Mouse (Mus musculus): ENCODE data around the gene Lacc1.
"Not testable (repeated sequence)": the region's sequence is repeated elsewhere in the genome, so short reads cannot be mapped to it uniquely, and the experiment has no call there.

Gene Lacc1

DNA sequence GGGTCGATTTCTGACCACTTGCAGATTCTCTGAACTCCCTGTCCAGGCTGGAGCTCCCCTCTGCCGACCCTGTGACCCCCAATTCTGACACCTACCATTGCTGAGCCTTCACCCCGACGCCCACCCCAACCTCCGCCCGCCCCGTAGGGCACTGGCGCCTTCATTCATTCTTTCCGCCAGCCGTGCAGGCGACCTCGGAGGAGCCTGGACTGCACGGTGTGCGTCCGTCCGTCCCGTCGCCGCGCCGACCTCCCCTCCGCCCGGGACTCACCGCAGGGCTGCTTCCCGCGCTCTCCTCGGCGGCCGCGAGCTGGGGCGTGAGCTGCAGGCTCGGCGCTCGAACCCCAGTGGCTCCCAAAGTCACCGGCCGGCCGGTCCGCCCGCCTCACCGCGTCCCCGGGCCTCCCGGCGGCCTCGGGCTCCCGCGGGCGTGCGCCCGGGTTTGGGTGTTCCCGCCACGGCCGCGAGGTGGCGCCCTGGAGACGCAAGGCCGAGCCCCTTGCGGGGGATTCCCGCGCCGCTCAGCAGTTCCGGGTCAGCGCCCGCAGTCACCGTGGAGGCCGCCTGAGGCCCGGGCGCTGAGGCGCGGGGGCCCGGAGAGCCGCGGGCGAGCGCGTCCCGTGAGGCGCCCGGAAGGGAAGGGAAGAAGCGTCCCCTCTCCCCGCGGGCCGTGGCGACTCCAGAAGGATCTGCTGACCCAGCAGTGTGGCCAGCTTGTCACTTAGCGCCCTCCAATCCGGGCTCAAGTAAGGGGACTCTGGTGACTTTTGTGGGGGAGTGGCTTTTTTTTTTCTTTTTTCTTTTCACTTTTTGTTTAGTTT is at the start of gene Lacc1, which contains the start of gene Ccdc122:
Lacc1 (minus strand) TSS at position 679 of the 821 bp plus-strand sequence.
Ccdc122 (plus strand) TSS at position 547 of the 821 bp plus-strand sequence.
- DNase-seq (ENCODE audit: extremely low read depth, insufficient read length, low spot score), result peak; percentile 87

DNA sequence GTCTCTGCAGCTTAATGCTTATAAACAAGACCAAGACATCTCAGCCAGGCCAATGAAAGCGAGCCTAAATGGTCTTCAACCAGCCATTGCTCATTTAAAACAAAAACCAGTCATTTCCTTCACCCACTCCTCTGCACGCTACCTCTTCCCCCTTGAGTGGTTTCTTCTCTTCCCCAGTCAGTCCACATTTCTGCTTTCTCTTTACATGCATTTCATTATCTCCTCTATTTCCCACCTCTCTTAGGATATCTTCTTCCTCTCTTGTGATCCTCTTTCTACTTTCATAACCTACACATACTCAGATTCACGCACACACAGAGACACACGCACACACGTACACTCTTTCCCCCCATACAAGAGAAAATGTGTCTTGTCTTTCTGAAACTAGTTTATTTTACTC is 44.5 kb upstream of the Lacc1 start:
- DNase-seq (ENCODE audit: extremely low read depth, insufficient read length, low spot score), result no peak

DNA sequence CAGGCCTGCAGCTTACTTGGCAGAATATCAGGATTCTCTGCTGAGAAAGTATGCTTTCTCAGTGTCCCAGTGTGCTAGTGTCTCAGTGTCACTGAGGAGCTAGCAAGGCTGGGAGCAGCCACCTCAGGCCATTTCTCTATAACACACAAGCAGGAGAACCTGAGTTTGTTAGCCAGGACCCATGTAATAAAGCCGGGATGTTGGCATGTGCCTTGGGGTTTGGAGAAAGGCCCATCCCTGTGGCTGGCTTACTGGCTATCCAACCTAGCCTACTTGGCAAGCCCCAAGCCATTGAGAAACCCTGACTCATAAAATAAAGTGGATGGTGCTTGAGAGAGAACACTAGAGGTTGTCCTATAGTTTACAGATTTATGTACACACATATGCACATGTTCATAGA is 32.7 kb upstream of the Lacc1 start:
- DNase-seq (ENCODE audit: extremely low read depth, insufficient read length, low spot score), result no peak

DNA sequence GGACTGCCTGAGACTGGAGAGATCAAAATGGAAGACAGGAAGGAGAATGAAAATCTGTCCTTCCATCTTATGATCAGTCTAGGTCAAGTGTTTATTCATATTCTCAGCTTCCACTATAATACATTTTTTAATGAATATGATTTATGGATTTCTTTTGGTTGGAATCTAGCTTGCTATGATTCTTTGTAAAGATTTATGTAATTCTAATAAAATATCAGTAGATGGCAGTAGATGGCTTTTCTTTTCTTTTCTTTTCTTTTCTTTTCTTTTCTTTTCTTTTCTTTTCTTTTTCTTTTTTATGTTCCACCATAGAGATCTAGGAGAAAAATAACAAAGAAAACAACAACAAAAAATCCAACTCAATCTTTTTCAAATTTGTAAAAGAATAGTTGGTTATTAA is 16.6 kb upstream of the Lacc1 start:
- no peak for DNase-seq (ENCODE audit: extremely low read depth, insufficient read length, low spot score)

DNA sequence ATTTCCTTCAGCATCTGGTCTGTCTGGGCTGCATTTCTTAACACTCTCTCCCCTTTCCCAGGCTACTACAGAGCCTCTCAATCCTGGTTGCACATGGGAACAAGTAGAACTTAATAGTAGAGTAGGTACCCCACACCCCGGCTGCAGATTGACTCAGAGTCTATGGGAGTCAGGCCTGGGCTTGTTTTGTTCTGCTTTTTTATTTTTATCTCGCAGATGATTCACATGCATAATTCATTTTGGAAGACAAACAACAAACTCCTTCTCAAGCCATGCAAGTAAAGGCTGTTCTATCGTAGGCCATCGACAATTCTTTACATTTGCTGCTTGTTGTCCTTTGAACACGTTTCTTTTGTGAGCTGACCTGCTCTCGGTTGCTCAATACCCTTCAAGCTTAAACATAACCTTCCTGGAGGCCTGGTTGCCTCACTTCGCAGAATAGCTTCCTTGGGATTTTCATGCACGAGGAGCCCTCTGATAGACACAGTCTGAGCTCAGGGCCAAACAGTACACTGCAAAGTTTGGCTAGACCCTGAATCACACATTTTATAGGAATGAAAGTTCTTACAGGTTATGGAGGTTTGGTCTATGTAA is 1.2 kb upstream of the Lacc1 start:
- no peak for DNase-seq (ENCODE audit: extremely low read depth, insufficient read length, low spot score)

DNA sequence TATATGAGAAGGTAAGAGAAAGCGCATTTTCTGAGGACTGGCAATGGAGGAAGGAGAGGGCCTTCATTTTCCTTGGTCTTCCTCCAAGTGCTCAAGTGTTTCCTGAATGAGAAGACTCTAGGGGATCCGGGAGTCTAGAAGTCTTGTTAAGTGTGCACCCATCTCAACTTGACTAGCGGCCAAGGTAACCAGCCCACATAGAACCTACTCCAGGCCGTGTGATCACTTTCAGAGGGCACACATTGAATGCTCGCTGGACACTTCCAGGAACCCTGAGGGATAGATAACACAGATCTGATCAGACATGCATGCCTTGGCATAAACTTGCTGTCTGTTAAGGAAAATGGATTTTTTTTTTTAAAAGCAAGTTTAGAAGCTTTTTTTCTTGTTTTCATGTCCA is 626 bp upstream of the Lacc1 start:
- DNase-seq (ENCODE audit: extremely low read depth, insufficient read length, low spot score), result no peak

DNA sequence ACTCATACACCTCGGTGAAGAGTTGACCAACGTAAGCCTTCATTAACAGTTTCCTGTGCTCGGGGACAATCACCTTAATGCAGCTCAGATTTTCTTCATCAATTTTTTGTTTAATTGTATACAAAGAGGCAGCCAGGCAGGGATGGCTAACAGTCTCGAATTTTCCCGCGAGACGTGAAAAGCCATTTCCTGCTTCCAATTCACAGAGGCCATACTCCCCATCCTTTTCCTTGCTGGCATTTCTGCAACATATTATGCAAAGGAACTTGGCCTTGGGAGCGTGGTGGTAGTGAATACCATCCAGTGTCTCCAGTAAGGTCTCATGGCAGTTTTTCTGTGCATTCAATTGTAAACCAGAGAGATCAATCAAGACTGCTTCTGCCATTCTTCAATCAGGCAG is 1.7 kb downstream of the Lacc1 start:
- no peak for DNase-seq (ENCODE audit: extremely low read depth, insufficient read length, low spot score)

DNA sequence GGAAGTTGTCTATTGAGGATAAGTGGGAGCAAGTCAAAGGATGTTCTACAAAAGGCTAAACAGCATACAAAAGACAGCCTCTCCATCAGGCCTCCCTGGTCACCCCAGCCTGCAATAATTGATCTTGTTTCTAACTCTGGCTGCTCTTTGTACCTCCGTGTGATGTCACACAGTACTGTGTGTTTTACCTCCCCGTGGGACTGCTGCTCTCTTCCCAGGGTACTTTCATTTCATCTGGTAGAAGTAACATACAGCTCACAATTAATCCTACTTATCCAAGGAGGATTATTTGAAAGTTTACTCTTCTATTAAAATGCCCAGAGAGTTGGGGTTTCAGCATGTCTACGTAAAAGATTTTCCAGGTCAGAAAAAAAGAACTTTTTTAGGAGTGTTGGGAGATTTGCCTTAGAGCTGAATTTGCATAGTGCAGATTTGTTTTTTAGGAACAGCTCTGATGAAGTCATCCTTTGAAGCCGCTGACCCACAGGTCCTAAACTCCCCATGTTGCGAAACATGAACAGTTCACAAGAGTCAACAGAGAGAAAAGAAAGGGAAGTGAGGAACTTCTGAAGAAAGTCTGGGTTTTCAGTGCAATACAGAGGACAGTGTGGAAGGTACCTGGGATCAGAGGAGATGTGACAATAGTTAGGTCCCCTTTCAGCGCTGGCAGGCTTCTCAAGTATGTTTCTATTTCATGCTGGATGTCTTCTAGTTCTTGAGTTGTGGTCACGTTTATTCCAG is 2.4 kb downstream of the Lacc1 start:
- DNase-seq (ENCODE audit: extremely low read depth, insufficient read length, low spot score), result no peak

DNA sequence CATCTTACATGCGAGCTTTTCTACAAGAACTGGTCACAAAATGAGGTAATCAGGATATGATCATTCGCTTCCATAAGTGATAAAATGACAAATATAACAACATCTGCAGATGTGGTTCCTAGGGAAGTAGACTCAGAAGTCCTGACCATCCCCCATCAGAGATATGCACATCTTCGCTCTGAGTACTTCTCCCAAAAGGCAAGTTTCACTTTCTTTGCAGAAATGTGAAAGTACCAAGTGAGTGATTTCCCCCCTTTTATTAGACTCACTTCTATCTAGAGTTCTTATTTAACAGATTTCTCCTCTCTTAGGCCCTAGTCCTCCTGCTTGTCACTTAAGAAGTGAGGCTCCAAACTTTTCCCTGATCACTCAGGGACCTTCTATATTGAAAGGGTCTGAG is 3.3 kb downstream of the Lacc1 start:
- no peak for DNase-seq (ENCODE audit: extremely low read depth, insufficient read length, low spot score)

DNA sequence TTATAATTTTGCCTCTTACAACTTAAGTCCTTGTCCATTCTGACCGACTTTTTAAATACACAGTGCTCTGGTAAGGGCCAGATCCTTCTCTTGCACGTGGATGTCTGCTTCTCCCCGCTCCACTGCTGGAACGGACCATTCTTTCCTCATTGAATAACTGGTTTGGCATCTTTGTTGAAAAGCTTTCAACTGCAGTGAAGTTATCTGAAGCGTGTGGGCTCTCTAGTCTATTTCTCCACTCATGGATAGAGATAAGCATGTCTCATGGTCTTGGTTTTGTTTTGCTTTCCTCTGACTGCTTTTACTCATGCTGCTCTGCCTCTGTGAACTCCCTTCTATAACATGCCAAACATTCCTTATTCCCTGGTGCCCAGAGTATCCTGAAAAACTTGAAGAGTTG is 4.3 kb downstream of the Lacc1 start:
- DNase-seq (ENCODE audit: extremely low read depth, insufficient read length, low spot score), result no peak

DNA sequence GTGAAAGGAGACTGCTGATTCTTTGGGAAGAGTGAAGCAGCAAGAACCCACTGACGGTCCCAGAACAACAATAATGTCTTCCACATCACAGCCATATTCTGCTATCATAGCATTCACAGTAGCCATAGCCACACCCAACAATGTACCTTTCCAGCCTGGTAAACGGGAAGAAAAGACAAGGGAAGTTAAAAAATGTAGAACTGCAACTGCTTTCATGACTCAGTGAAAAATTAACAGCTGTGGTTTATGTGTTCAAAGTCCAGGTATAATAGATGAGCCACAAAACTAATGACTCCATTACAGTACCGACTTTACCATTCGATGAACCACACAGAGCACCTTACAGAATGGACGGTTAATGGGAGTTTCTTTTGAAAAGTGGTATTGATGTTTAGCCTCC is 5.9 kb downstream of the Lacc1 start:
- DNase-seq (ENCODE audit: extremely low read depth, insufficient read length, low spot score), result no peak

DNA sequence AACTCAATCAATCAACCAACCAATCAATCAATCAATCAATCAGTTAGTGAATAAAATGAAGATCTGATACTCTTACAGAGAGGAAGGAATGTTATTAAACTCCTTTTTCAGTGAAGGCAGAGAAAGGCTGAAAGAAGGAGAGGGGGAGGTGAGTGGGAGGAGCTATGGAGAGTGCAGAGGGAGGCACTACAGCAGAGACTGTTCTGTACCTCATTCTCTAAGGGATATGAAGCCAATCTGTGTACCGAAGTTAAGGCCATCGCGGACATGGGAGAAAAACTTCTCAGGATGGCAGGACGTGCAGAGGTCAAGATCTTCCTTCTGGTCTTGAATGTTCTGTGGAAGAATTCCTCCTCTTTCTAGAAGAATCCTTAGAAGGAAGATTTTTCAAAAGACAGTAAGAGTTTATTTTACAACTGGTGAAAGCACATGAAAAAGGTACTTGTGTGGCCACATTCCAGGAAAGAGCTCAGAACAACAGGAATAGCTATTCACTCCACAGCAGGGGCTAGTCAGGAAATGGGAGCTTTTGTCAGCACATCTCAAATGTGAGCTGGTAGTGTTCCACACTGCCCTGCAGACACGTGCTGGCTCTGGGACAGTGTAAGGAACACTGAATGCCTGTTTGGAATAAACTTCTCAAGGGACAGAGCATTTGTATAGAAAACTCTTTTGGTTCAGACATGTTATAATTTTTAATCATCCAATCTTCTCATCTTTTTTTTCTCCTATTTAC is 7.2 kb downstream of the Lacc1 start:
- DNase-seq (ENCODE audit: extremely low read depth, insufficient read length, low spot score), result no peak

DNA sequence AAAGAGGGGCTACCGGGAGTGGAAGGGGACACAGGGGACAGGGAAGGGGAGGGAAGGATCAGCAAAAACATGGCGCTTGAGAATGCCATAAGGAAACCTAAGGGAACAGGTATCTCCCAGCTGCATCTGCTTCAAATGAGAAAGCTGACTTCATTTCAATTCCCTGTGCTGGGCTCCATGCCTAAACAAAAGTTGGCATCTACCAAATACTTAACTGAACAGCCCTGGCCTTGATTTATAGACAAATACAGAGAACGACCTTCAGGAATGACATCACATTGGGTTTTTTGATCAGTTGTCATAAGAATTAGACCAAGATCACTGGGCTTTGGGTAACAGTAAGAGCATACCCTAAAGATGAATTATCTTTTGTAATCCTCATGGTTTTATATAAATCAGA is 12.2 kb downstream of the Lacc1 start:
- no peak for DNase-seq (ENCODE audit: extremely low read depth, insufficient read length, low spot score)

DNA sequence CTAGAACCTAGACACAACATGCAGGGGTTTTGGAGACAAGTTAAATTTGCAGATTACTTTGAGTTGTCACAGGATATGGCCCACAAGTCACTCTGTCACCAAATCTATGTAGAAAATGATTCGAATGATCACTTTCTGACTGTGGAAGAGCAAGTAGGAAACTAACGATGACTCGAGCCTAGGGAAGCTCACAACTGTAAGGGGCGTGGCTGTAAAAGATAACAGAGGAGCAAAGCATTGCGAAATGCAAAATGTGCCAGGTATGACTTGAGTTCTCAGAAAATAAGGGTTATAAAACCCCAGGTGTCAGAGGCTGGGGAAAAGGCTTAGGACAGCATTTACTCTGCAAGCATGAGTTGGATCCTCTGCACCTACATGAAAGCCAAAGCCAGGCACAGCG is 19.5 kb downstream of the Lacc1 start:
- no peak for DNase-seq (ENCODE audit: extremely low read depth, insufficient read length, low spot score)

DNA sequence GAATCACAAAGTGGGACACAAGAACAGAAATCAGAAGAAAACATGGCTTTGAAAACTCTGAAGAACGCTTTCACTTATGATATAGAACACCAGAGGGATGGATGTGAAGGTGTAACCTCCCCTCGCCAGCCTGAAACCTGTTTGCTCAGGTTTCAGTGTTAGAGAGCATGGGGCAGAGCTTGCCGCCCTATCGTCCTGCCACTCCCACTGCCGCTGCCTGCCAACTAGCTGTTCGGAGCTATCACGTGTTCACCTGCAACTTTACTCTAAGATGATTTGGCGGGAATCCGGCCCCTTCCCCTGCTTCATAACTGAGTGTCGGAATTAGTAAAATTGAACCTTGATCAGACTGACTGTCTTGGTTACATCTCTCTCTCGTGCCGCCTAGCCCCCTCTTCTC is 19.9 kb downstream of the Lacc1 start:
- not testable (repeated sequence) for DNase-seq (ENCODE audit: extremely low read depth, insufficient read length, low spot score)

DNA sequence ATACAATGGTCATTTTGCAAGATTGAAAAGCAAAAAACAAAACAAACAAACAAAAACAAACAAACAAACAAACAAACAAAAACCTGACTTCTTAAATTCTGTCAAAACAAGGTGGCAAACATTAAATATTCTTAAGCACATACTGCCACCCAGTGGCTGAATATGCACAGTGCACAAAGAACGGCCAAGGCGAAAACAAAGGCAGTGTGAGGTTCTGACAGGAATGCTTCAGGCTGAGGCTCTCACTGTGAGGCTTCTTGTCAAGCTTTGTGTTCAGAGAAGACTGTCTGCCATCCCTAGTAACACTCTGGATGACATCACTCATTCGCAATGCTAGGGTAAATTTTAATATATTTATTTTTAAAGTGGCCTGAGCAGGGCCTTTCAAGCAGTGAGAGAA is 24.9 kb downstream of the Lacc1 start:
- DNase-seq (ENCODE audit: extremely low read depth, insufficient read length, low spot score), result peak; percentile 35

DNA sequence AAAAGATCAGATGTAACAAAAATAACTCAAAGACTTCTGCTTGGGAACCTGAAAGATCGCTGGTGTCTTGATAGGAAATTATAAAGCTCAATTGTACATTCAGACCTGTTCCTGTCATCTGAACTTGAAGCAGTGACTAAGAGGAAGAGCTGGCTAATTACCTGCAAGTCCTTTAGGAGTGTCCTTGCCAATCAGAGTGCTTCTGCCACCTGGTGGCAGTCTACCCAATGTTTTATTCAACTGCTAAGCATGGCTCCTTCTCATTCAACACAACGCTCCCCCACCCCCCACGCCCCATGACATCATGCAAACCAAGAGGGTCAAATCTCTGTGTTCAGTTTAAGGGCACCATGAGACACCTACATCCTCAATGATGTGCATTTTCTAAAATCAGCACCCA is 28.5 kb downstream of the Lacc1 start:
- peak; percentile 55 for DNase-seq (ENCODE audit: extremely low read depth, insufficient read length, low spot score)

DNA sequence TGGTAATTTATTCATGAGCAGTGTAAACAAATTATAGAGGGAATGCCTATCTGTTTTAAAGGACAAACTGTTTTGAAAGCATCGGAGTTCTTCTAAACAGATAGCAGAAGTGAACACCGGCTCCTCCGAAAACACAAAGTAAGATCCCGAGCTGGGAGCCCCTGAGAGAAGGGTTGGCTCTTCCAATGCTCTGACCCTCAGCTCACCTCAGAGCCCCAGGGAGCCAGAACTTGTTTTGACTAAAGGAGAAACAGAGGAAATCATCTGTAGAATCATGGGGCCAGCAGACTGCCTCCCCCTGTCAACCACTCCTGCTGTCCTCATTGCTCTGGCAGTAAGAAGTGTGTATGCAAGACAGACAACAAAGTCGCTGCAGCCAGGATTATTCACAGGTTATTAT is 31.1 kb downstream of the Lacc1 start:
- DNase-seq (ENCODE audit: extremely low read depth, insufficient read length, low spot score), result no peak

DNA sequence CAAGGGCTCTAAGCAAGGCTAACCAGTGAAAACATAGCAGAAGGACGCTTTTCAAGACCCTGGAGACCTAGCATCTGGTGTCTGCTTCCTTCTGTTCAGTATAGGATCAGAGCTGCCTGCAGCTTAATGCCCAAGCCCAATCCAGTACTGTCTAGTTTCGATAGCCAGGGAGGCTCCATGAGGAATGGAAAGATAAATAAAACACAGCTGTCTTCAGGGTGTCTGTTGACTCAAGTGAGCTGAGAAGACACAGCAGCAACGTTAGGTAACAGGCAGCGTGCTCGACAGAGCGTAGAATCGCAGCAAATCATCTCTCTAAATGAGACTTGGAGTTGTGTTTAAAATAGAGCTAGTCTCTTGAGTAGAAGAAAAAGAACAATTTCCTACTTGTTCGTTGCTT is 32.0 kb downstream of the Lacc1 start:
- no peak for DNase-seq (ENCODE audit: extremely low read depth, insufficient read length, low spot score)

DNA sequence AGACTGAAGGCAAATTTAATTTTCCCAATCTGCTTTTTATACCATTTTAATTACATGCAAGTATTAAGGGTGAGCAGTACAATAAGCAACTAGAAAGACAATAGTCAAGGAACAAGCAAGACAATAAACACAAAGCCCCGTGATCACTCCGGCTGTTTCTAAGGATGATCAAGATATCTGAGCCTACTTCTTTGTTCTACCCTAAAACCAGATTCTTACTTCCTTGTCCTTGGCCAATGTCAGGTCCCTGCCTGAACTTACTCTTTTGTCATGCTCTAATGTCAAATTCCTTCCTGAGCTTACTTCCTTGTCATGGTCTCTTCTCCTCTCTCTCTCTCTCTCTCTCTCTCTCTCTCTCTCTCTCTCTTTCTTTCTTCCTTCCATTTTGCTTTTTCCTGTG is 46.4 kb downstream of the Lacc1 start:
- DNase-seq (ENCODE audit: extremely low read depth, insufficient read length, low spot score), result not testable (repeated sequence)

DNA sequence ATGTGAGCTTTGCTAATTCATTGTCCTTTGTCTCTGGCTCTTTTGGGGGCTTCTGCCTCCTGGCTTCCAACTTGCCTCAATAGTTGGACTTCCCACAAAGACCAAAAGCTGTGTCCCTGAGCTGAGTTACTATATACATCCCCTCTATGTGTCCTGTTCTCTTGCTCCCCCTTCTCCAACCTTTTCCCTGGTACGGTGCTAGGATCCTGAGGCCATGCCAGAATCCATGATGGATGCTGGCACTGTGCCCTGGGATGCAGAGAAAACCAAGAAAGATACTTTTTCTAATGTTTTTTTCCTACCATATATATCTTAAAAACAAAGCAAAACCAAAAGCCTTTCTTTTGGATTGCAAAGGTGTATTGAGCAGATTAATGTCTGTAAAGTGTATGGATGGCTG is 54.9 kb downstream of the Lacc1 start:
- no peak for DNase-seq (ENCODE audit: extremely low read depth, insufficient read length, low spot score)
